Mouse (Mus musculus) bone marrow macrophage, adult 2 months (primary cell): ENCODE data around the gene Kynu.

ENCODE experiments used
- CTCF ChIP-seq: IDR thresholded peaks from 2 replicates; pipeline ENCODE4 v1.5.1; 2012; ENCODE audit warnings: low read depth, mild to moderate bottlenecking, low read length, moderate library complexity
- POLR2A ChIP-seq: IDR thresholded peaks from 2 replicates; pipeline ENCODE4 v1.6.1; 2012; ENCODE audit warnings: mild to moderate bottlenecking, low read depth, low read length, borderline replicate concordance

DNA sequence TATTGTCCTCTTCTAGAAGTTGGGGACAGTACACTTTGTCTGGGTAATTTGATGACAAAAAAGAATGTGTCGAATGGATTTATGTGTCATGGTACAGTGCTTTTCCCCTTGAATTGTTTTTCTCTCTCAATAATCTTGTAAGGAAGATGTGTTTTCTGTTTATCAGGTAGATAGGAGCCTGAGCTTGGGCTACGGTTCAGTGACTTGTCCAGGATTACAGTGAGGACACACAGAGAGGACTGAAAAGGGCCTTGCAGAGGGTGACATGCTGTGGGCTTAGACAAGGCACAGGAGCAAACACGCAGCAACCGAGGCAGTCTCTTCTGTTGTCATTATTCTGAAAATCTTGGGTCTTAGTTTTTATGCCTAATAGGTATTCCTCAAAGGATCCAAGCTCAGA is 913 bp upstream of the Kynu start:
- TF ChIP-seq CTCF, result no peak
- no peak for TF ChIP-seq POLR2A
